Mouse (Mus musculus) megakaryocyte, embryonic 14.5 days (primary cell): ENCODE results near the gene Gm45140.

Experiments used
- FLI1 ChIP-seq: IDR thresholded peaks from 2 replicates; pipeline ENCODE4 v1.6.1; 2012; ENCODE audit warnings: low read length, inconsistent platforms, mixed read lengths
- GATA1 ChIP-seq: IDR thresholded peaks from 3 replicates; pipeline ENCODE4 v1.6.1; 2012; ENCODE audit warnings: mixed read lengths, low read length, inconsistent platforms, borderline replicate concordance

GRCm38 (mm10) chr6:87835695-87836094, at the start of gene Gm45140:
- TF ChIP-seq GATA1 (no peak), FLI1 (no peak)
